Mouse (Mus musculus) liver, postnatal 0 days (tissue): Measurements from ENCODE around the gene Rag2.

Experiments used
- CTCF ChIP-seq: sonication (generic); IDR thresholded peaks from 2 replicates; pipeline ENCODE4 v1.5.1; 2016; ENCODE audit warnings: antibody characterized with exemption, low read depth
- EP300 ChIP-seq: IDR thresholded peaks from 2 replicates; pipeline ENCODE4 v1.6.1; 2016; ENCODE audit warnings: antibody characterized with exemption, low read depth, mild to moderate bottlenecking

GRCm38 (mm10) chr2:101650446-101650845 is 25.9 kb downstream of the Rag2 start:
- TF ChIP-seq CTCF: no peak
- TF ChIP-seq EP300: no peak
